Mouse (Mus musculus) C2C12 (cell line): ENCODE results near the gene Ranbp3l.

Experiments used
- CTCF ChIP-seq: IDR thresholded peaks from one replicate; pipeline ENCODE4 v1.5.1; 2011; ENCODE audit not compliant: control insufficient read depth, insufficient read depth, insufficient read length
- MYOG ChIP-seq: IDR thresholded peaks from one replicate; pipeline ENCODE4 v1.6.1; 2011; ENCODE audit not compliant: control insufficient read depth, insufficient read length; ENCODE audit errors: extremely low read depth

DNA sequence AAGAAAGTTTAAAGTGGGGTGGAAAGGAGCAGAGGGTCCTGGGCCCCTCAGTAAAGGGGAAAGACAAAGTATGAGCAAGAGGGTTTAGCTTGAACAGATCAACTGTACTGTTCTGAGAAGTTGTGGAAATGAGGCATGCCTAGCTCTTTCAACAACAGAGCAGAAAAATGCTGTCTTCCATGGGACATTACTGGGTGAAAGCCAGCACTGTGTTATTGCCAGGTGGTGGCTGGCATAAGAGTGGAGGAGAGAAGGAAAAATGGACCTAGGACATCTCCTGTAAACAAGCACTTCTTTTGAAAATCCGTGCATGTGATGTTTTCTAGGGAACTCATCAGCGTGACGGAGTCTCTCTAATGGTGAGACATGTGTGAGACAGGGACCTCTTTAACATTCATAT lies 30.8 kb upstream of the Ranbp3l start:
- TF ChIP-seq CTCF (no peak), MYOG (no peak)
